Mouse (Mus musculus) gastrocnemius, postnatal 36 days (tissue): Measurements from ENCODE around the gene Gstt4. TPM values are rescaled to one million over a fixed set of nuclear protein-coding genes. Genes with fewer than 3 reads are reported as not detected.

Source experiments
- DNase-seq, 2 experiments: peaks; one replicate each; pipeline ENCODE4 v3.0.0; 2022
- intact Hi-C: fragments of 180-260 bp; cut with DNase I; formaldehyde crosslinking; loops from one replicate; pipeline ENCODE4 v1.15.1; 2025
- total RNA-seq, 2 experiments: library from RNA; stranded (reverse); gene quantifications; 2 replicates each; pipeline ENCODE4 v1.2.3; 2021

Gstt4 gene
- total RNA-seq, 2 experiments from 2014 or later = not detected

GRCm38 (mm10) chr10:75839092-75839491 is 16.7 kb upstream of the Gstt4 start:
- intact Hi-C loops = no loop called here
- DNase-seq = no peak

GRCm38 (mm10) chr10:75837248-75837759 is 15.0 kb upstream of the Gstt4 start, which contains the start of gene Gstt2:
TSS of gene Gstt2 (minus strand) at chr10:75837424.
- peak; percentile 84 to 89 for DNase-seq
- intact Hi-C loops = no loop called here

- DNase-seq = no peak
- intact Hi-C loops = no loop called here
Measured at GRCm38 (mm10) chr10:75835761-75836531, 13.6 kb upstream of the Gstt4 start.

- DNase-seq = peak; percentile 53 to 58
- intact Hi-C loops = no loop called here
Measured at GRCm38 (mm10) chr10:75835307-75835706, 13.0 kb upstream of the Gstt4 start.

- intact Hi-C loops = no loop called here
- DNase-seq = no peak
Measured at GRCm38 (mm10) chr10:75834721-75835120, 12.4 kb upstream of the Gstt4 start.

GRCm38 (mm10) chr10:75834250-75834649 is 11.9 kb upstream of the Gstt4 start:
- intact Hi-C loops = no loop called here
- DNase-seq = peak; percentile 63 to 77

GRCm38 (mm10) chr10:75833456-75834080 is 11.2 kb upstream of the Gstt4 start:
- DNase-seq = peak in 1 of 2 experiments; percentile 33
- intact Hi-C loops = no loop called here

- DNase-seq = peak; percentile 42 to 54
- intact Hi-C loops = loop anchor here (1.0 kb wide), 1 partner anchor 88 kb away; no protein-coding TSS in a partner anchor
Measured at GRCm38 (mm10) chr10:75832272-75832895, 10.0 kb upstream of the Gstt4 start.

GRCm38 (mm10) chr10:75830275-75830670 is 7.9 kb upstream of the Gstt4 start:
- no peak for DNase-seq
- intact Hi-C loops = no loop called here

- DNase-seq = no peak
- intact Hi-C loops = no loop called here
Measured at GRCm38 (mm10) chr10:75829529-75830274, 7.4 kb upstream of the Gstt4 start.

- intact Hi-C loops = no loop called here
- DNase-seq = peak; percentile 84
Measured at GRCm38 (mm10) chr10:75828500-75828931, 6.2 kb upstream of the Gstt4 start.

- DNase-seq = peak; percentile 59 to 63
Measured at GRCm38 (mm10) chr10:75827668-75828360, 5.5 kb upstream of the Gstt4 start.

GRCm38 (mm10) chr10:75824530-75824929 is 2.2 kb upstream of the Gstt4 start:
- no peak for DNase-seq
- intact Hi-C loops = no loop called here

More at GRCm38 (mm10) chr10:75827668-75828360, 5.5 kb upstream of the Gstt4 start:
- intact Hi-C loops = no loop called here

GRCm38 (mm10) chr10:75823782-75824181 is 1.4 kb upstream of the Gstt4 start:
- DNase-seq = no peak
- intact Hi-C loops = no loop called here

- no peak for DNase-seq
- intact Hi-C loops = no loop called here
Measured at GRCm38 (mm10) chr10:75819882-75820281, 2.5 kb downstream of the Gstt4 start.

- intact Hi-C loops = no loop called here
- no peak for DNase-seq
Measured at GRCm38 (mm10) chr10:75818641-75819040, 3.7 kb downstream of the Gstt4 start.

- intact Hi-C loops = no loop called here
Measured at GRCm38 (mm10) chr10:75804217-75804616, 18.1 kb downstream of the Gstt4 start.

GRCm38 (mm10) chr10:75798176-75798696 is 24.1 kb downstream of the Gstt4 start, which contains the start of gene Gstt1:
TSS of gene Gstt1 (minus strand) at chr10:75798584.
- intact Hi-C loops = no loop called here
- DNase-seq = peak; percentile 64 to 70

More at GRCm38 (mm10) chr10:75804217-75804616, 18.1 kb downstream of the Gstt4 start:
- no peak for DNase-seq

GRCm38 (mm10) chr10:75797619-75798175 is 24.6 kb downstream of the Gstt4 start:
- intact Hi-C loops = no loop called here
- peak; percentile 49 to 66 for DNase-seq
